Mouse (Mus musculus) thymus, adult 2 months (tissue): Measurements from ENCODE around the gene Pcolce. TPM values are rescaled to one million over a fixed set of nuclear protein-coding genes. Genes with fewer than 3 reads are reported as not detected.
A peak's percentile ranks its signal among the peaks of the same experiment; 100 is the strongest.

ENCODE experiments used
- DNase-seq: peaks from one replicate; pipeline ENCODE4 v3.0.0; 2021
- H3K27ac ChIP-seq: fragments of 200-500 bp; 2 replicates; pipeline ENCODE4 v1.5.1; 2012; ENCODE audit warnings: low read length, control low read depth; ENCODE audit not compliant: control insufficient read depth, insufficient read depth
- H3K27me3 ChIP-seq: fragments of 200-500 bp; 2 replicates; pipeline ENCODE4 v1.6.1; 2012; ENCODE audit warnings: mild to moderate bottlenecking, low read length, moderate library complexity, mixed read lengths; ENCODE audit not compliant: control insufficient read depth, insufficient read depth
- H3K36me3 ChIP-seq: fragments of 200-500 bp; 2 replicates; pipeline ENCODE4 v1.6.1; 2012; ENCODE audit warnings: mild to moderate bottlenecking, low read length, moderate library complexity; ENCODE audit not compliant: control insufficient read depth, insufficient read depth
- H3K4me1 ChIP-seq: fragments of 200-500 bp; replicated peaks from 2 replicates; pipeline ENCODE4 v1.6.1; 2012; ENCODE audit warnings: low read length; ENCODE audit not compliant: control insufficient read depth, insufficient read depth
- H3K4me3 ChIP-seq: fragments of 200-500 bp; 2 replicates; pipeline ENCODE4 v1.5.1; 2012; ENCODE audit warnings: mild to moderate bottlenecking, low read length, control low read depth, moderate library complexity; ENCODE audit not compliant: control insufficient read depth, insufficient read depth
- CTCF ChIP-seq: fragments of 200-500 bp; IDR thresholded peaks from 2 replicates; pipeline ENCODE4 v1.5.1; 2012; ENCODE audit warnings: mild to moderate bottlenecking, control low read depth, low read length, moderate library complexity, borderline replicate concordance; ENCODE audit not compliant: control insufficient read depth, poor library complexity, insufficient read depth; ENCODE audit errors: extremely low read depth
- POLR2A ChIP-seq: fragments of 200-500 bp; IDR thresholded peaks from 2 replicates; pipeline ENCODE4 v1.6.1; 2012; ENCODE audit warnings: mild to moderate bottlenecking, low read length, control low read depth, moderate library complexity; ENCODE audit not compliant: control insufficient read depth, poor library complexity, insufficient read depth; ENCODE audit errors: extremely low read depth
- WGBS: fragments of 180-500 bp; shearing (Covaris S2); methylation state at CpG from one replicate; pipeline ENCODE4 v1.1.7; 2018; 5-methylcytosine and 5-hydroxymethylcytosine counted together
- polyA plus RNA-seq: library from polyadenylated mRNA; depleted of rRNA; stranded (reverse); fragments of >200 nt; gene quantifications from 2 replicates; pipeline ENCODE4 v1.2.3, GENCODE M21; 2012; rRNA removed

The Pcolce gene
- 21.9 and 29.7 TPM in 2 replicates for polyA plus RNA-seq

- TF ChIP-seq POLR2A (no peak), CTCF (no peak)
- Histone ChIP-seq H3K36me3 (no peaks in the 10 kb centered on the region), H3K4me3 (no peak within 1 kb of the TSS), H3K4me1 (no peaks in the 10 kb centered on the region), H3K27me3 (no peaks in the 10 kb centered on the region), H3K27ac (no peak within 1 kb of the TSS)
- WGBS: 90% methylated on average over 11 of the region's 11 CpGs
- no peak for DNase-seq
These were observed at the start of gene Pcolce for GRCm38 (mm10) chr5:137613550-137613949. Pcolce (minus strand) TSS chr5:137613784.

GRCm38 (mm10) chr5:137663057-137663456 lies 49.5 kb upstream of the Pcolce start:
- H3K4me1 ChIP-seq: no peaks in the 10 kb centered on the region
- peaks cover 94% of the 10 kb centered on the region for H3K36me3 ChIP-seq
- no peak overlapping the region for H3K27ac ChIP-seq
- no peak for DNase-seq
- WGBS: 99% methylated on average over 9 of the region's 9 CpGs
- no peak for TF ChIP-seq POLR2A
- TF ChIP-seq CTCF: no peak
- no peaks in the 10 kb centered on the region for H3K27me3 ChIP-seq
- H3K4me3 ChIP-seq: no peak overlapping the region

GRCm38 (mm10) chr5:137660064-137660688 lies 46.6 kb upstream of the Pcolce start:
- Histone ChIP-seq H3K4me3 (no peak overlapping the region), H3K27ac (no peak overlapping the region), H3K36me3 (peaks cover 82% of the 10 kb centered on the region), H3K4me1 (0 out of 2 replicates have a peak, but pooled peaks cover 5% of the 10 kb centered on the region), H3K27me3 (no peaks in the 10 kb centered on the region)
- TF ChIP-seq POLR2A (no peak), CTCF (no peak)
- no peak for DNase-seq
- 93% methylated on average over 6 of the region's 6 CpGs for WGBS

- Histone ChIP-seq H3K36me3 (peaks cover 80% of the 10 kb centered on the region), H3K27ac (no peak overlapping the region), H3K4me1 (peaks cover 11% of the 10 kb centered on the region), H3K27me3 (no peaks in the 10 kb centered on the region), H3K4me3 (no peak overlapping the region)
- TF ChIP-seq CTCF (peak; percentile 60; the same call in 1 of the 2 replicates), POLR2A (no peak)
- peak; percentile 59 for DNase-seq
- WGBS: 56% methylated on average over 6 of the region's 6 CpGs
These were observed 43.4 kb upstream of the Pcolce start for GRCm38 (mm10) chr5:137656977-137657376.

- Histone ChIP-seq H3K36me3 (peaks cover 72% of the 10 kb centered on the region), H3K4me3 (no peak overlapping the region), H3K27ac (no peak overlapping the region), H3K4me1 (peaks cover 11% of the 10 kb centered on the region), H3K27me3 (no peaks in the 10 kb centered on the region)
- 84% methylated on average over 7 of the region's 7 CpGs for WGBS
- TF ChIP-seq POLR2A (no peak), CTCF (no peak)
- DNase-seq: no peak
These were observed 41.2 kb upstream of the Pcolce start for GRCm38 (mm10) chr5:137654746-137655145.

- Histone ChIP-seq H3K27me3 (no peaks in the 10 kb centered on the region), H3K4me1 (peaks cover 13% of the 10 kb centered on the region), H3K4me3 (no peak overlapping the region), H3K27ac (no peak overlapping the region), H3K36me3 (peaks cover 59% of the 10 kb centered on the region)
- no peak for DNase-seq
- no peak for TF ChIP-seq POLR2A
- TF ChIP-seq CTCF: no peak
- 96% methylated on average over 10 of the region's 10 CpGs for WGBS
These were observed 39.8 kb upstream of the Pcolce start for GRCm38 (mm10) chr5:137653366-137653765.
